Mouse (Mus musculus) kidney, adult 8-10 months (tissue): ENCODE results near the gene Olfr1234.

Experiments used
- DNase-seq, 2 experiments: peaks; one replicate each; pipeline ENCODE4 v3.0.0; 2022

Gene Olfr1234

DNA sequence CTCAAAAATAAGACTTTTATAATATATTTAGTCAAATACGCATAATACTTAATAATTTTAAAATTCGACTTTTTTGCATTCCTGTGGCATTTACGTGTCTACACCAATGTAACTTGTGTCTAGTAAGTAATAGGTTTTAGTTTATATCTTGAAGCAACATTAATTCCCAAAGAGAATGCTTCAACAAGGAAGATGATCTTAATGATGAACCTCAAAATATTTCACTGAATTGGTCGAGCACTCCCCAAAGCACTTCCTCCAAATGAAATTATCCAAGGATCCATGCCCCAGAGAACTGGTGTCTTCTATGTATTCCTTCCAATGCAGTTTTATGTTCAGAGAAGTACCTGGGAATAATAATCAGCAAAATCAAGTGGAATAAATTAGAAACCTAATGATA lies at the start of gene Olfr1234:
TSS of gene Olfr1234 (minus strand) at position 101 of the 400 bp plus-strand sequence.
- no peak for DNase-seq

DNA sequence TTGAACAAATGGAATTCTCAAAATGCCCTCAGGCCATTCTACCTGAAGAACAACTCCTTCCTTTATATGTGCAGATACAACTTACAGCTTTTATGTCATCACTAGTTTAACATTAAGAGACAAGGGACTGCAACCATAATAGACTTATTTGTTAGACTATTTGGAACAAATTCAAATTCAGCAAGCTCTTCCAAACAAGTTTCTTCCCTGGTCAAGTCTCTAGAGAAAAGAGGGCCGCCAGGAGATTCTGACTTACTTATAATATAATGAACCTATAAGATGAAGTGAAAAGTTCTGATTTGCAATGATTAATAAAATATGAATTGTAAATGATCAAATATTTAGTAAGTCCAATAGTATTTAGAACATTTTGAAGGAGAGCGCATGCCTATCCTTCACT lies 44.9 kb upstream of the Olfr1234 start, which contains the start of gene Olfr1238:
TSS of gene Olfr1238 (minus strand) at position 101 of the 400 bp plus-strand sequence.
- DNase-seq: no peak

DNA sequence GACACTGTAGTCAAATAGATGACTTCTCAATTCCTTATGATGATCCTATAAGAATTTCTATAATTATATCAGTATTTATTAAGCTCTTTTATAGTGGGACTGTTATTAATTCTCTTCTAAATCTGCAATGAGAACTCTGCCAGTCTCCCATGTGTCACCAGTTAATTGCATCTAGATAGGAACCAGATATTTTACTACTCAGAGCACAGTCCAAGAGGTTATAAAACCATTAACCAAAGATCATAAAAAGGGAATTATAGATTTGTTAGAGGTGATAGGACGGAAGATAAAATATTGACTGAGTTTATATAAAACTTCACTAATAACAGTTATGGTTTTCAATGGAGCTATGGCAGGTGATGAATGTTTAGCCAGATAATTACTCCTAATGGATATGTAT lies 36.2 kb upstream of the Olfr1234 start:
- DNase-seq: no peak

DNA sequence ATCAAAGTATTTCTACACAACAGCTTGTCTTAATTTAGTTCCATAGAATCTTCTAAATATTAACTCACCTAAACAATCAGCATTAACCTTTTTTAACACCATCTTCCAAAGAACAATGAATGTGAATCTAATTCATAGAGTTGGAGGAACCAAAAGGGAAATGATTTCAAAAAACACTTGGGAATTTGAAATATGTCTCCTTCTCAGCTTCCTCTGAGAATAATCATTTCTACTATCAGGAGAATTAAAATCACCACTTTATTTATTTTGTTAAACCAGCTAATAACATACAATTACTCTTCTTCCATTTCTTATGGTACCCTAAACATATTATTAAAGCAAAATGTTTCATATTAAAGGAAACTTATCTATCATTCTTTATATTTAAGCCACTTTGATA lies 22.4 kb downstream of the Olfr1234 start, which contains the start of gene Olfr1233:
TSS of gene Olfr1233 (minus strand) at position 101 of the 400 bp plus-strand sequence.
- no peak for DNase-seq

DNA sequence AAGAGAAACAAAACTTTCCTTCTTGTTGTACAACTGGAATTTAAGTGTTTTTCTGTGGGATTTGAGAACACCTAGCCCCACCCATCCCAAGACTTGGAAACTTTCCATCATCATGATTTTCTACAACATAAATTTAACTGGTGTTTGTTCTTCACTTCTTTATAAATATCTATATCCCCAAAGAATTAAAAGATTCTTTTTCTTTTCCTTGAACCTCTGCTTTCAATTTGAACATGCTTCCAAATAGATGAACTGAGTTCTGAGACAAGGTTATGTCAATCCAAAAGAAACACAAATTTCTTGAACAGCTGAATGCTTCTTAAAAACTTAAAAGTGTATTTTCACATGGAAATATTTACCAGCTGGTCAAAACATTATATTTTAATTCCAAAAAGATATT lies 35.1 kb downstream of the Olfr1234 start, which contains the start of gene Olfr1232:
TSS of gene Olfr1232 (minus strand) at position 101 of the 400 bp plus-strand sequence.
- DNase-seq: no peak
